Mouse (Mus musculus) MEL (cell line): Measurements from ENCODE around the gene Dll1. TPM values are rescaled to one million over a fixed set of nuclear protein-coding genes. Genes with fewer than 3 reads are reported as not detected.

ENCODE experiments used
- DNase-seq: peaks from one replicate; pipeline ENCODE4 v3.0.0; 2011; ENCODE audit warnings: low read depth, low spot score
- H3K27ac ChIP-seq: 2 replicates; pipeline ENCODE4 v1.5.1; 2012; ENCODE audit warnings: low read depth, mild to moderate bottlenecking, control low read depth, low read length, moderate library complexity; ENCODE audit not compliant: control insufficient read depth
- H3K27me3 ChIP-seq, 2 experiments: fragments of 150-350 bp in 1 of 2; sonication (generic) in 1 of 2; 2 replicates each; pipeline ENCODE4 v1.6.1; 2012; ENCODE audit warnings: low read length in 2 of 2, mild to moderate bottlenecking in 2 of 2, improper control_type of control experiment in 1 of 2, moderate library complexity in 1 of 2; ENCODE audit not compliant: insufficient read depth in 2 of 2, control insufficient read depth in 1 of 2
- H3K36me3 ChIP-seq, 2 experiments: 2 replicates each; pipeline ENCODE4 v1.6.1; 2012 to 2014; ENCODE audit warnings: low read length in 2 of 2, improper control_type of control experiment in 1 of 2, inconsistent platforms in 1 of 2, mild to moderate bottlenecking in 1 of 2; ENCODE audit not compliant: insufficient read depth in 2 of 2, control insufficient read depth in 1 of 2
- H3K4me1 ChIP-seq, 2 experiments: fragments of 150-350 bp in 1 of 2; sonication (generic) in 1 of 2; 2 replicates each; pipeline ENCODE4 v1.6.1; 2012; ENCODE audit warnings: low read length in 2 of 2, improper control_type of control experiment in 1 of 2, mild to moderate bottlenecking in 1 of 2; ENCODE audit not compliant: insufficient read depth in 2 of 2, control insufficient read depth in 1 of 2
- H3K4me3 ChIP-seq, 2 experiments: fragments of 150-350 bp in 1 of 2; sonication (generic) in 1 of 2; 2 replicates each; pipeline ENCODE4 v1.5.1; 2012; ENCODE audit warnings: low read depth in 2 of 2, low read length in 2 of 2, mild to moderate bottlenecking in 2 of 2, moderate library complexity in 2 of 2, control low read depth in 1 of 2, improper control_type of control experiment in 1 of 2; ENCODE audit not compliant: control insufficient read depth in 1 of 2, insufficient read depth in 1 of 2
- H3K79me2 ChIP-seq: 2 replicates; pipeline ENCODE4 v1.6.1; 2012; ENCODE audit warnings: mild to moderate bottlenecking, low read length, moderate library complexity; ENCODE audit not compliant: control insufficient read depth, poor library complexity, insufficient read depth
- H3K9ac ChIP-seq: 2 replicates; pipeline ENCODE4 v1.6.1; 2012; ENCODE audit warnings: low read depth, mild to moderate bottlenecking, control low read depth, low read length, moderate library complexity; ENCODE audit not compliant: control insufficient read depth, poor library complexity, severe bottlenecking
- H3K9me3 ChIP-seq: fragments of 150-350 bp; sonication (generic); replicated peaks from 2 replicates; pipeline ENCODE4 v1.6.1; 2012; ENCODE audit warnings: mild to moderate bottlenecking, low read length, improper control_type of control experiment, moderate library complexity; ENCODE audit not compliant: insufficient read depth
- CHD2 ChIP-seq: IDR thresholded peaks from 2 replicates; pipeline ENCODE4 v1.6.1; 2011; ENCODE audit warnings: low read length, improper control_type of control experiment
- CTCF ChIP-seq, 3 experiments: IDR thresholded peaks in 2 of 3; conservative IDR thresholded peaks in 1 of 3; 2 replicates each; pipeline ENCODE4 v1.5.1; 2011 to 2012; ENCODE audit warnings: low read length in 3 of 3, low read depth in 2 of 3, mild to moderate bottlenecking in 2 of 3, improper control_type of control experiment in 1 of 3, inconsistent platforms in 1 of 3, mixed read lengths in 1 of 3, moderate library complexity in 1 of 3; ENCODE audit not compliant: control insufficient read depth in 1 of 3, insufficient read depth in 1 of 3, poor library complexity in 1 of 3, severe bottlenecking in 1 of 3
- ETS1 ChIP-seq: IDR thresholded peaks from 2 replicates; pipeline ENCODE4 v1.6.1; 2012; ENCODE audit warnings: low read depth, mild to moderate bottlenecking, inconsistent platforms, low read length, improper control_type of control experiment, moderate library complexity
- HCFC1 ChIP-seq: IDR thresholded peaks from 2 replicates; pipeline ENCODE4 v1.6.1; 2012; ENCODE audit warnings: low read depth, mild to moderate bottlenecking, inconsistent platforms, low read length, improper control_type of control experiment, moderate library complexity
- KAT2A ChIP-seq: conservative IDR thresholded peaks from 2 replicates; pipeline ENCODE4 v1.6.1; 2012; ENCODE audit warnings: low read depth, low read length, improper control_type of control experiment, inconsistent platforms
- MEF2A ChIP-seq: IDR thresholded peaks from 2 replicates; pipeline ENCODE4 v1.6.1; 2014; ENCODE audit warnings: low read depth, mild to moderate bottlenecking, inconsistent platforms, low read length, improper control_type of control experiment; ENCODE audit not compliant: poor library complexity, insufficient replicate concordance, severe bottlenecking; ENCODE audit errors: extremely low read depth
- MXI1 ChIP-seq: IDR thresholded peaks from 2 replicates; pipeline ENCODE4 v1.6.1; 2011; ENCODE audit warnings: mild to moderate bottlenecking, low read depth, low read length, improper control_type of control experiment
- NELFE ChIP-seq: IDR thresholded peaks from 2 replicates; pipeline ENCODE4 v1.6.1; 2011; ENCODE audit warnings: low read depth, low read length, improper control_type of control experiment
- POLR2A ChIP-seq, 2 experiments: IDR thresholded peaks; 2 replicates each; pipeline ENCODE4 v1.6.1; 2011 to 2012; ENCODE audit warnings: low read length in 2 of 2, mild to moderate bottlenecking in 2 of 2, control low read depth in 1 of 2, improper control_type of control experiment in 1 of 2, low read depth in 1 of 2, moderate library complexity in 1 of 2; ENCODE audit not compliant: control insufficient read depth in 1 of 2, insufficient read depth in 1 of 2, poor library complexity in 1 of 2
- SMC3 ChIP-seq: IDR thresholded peaks from 2 replicates; pipeline ENCODE4 v1.6.1; 2011; ENCODE audit warnings: low read depth, low read length, improper control_type of control experiment
- TBP ChIP-seq: IDR thresholded peaks from 2 replicates; pipeline ENCODE4 v1.8.0; 2011; ENCODE audit warnings: low read depth, low read length, improper control_type of control experiment
- TCF12 ChIP-seq: IDR thresholded peaks from 2 replicates; pipeline ENCODE4 v1.6.1; 2014; ENCODE audit warnings: low read depth, mild to moderate bottlenecking, inconsistent platforms, low read length, improper control_type of control experiment, moderate library complexity
- UBTF ChIP-seq: IDR thresholded peaks from 2 replicates; pipeline ENCODE4 v1.6.1; 2012; ENCODE audit warnings: low read depth, mild to moderate bottlenecking, inconsistent platforms, low read length, improper control_type of control experiment, moderate library complexity, borderline replicate concordance; ENCODE audit not compliant: insufficient read depth
- ZNF384 ChIP-seq: IDR thresholded peaks from 2 replicates; pipeline ENCODE4 v1.6.1; 2012; ENCODE audit warnings: low read depth, mild to moderate bottlenecking, inconsistent platforms, low read length, improper control_type of control experiment
- polyA plus RNA-seq, 2 experiments: library from polyadenylated mRNA; stranded (reverse) in 1 of 2; unstranded in 1 of 2; fragments of >175 nt in 1 of 2; fragments of >200 nt in 1 of 2; gene quantifications; 2 replicates each; pipeline versions ENCODE4 v1.2.1 to v1.2.4; 2012; ENCODE audit warnings: low replicate concordance in 2 of 2, low read depth in 1 of 2; ENCODE audit not compliant: insufficient read length in 2 of 2, insufficient read depth in 1 of 2, missing spikeins in 1 of 2
- total RNA-seq: library from RNA; depleted of rRNA; stranded (reverse); fragments of 300-350 nt; gene quantifications from 2 replicates; pipeline ENCODE4 v1.2.3, GENCODE M21; 2012

Gene Dll1
- total and polyA plus RNA-seq, 3 experiments = not detected

- Histone ChIP-seq H3K36me3 (no peaks in the 10 kb centered on the region), H3K9me3 (no peaks in the 10 kb centered on the region), H3K79me2 (no peaks in the 10 kb centered on the region), H3K4me1 (no peaks in the 10 kb centered on the region), H3K4me3 (no peak overlapping the region), H3K27ac (no peak overlapping the region), H3K27me3 (no peaks in the 10 kb centered on the region; a peak in 2 of 4 replicates), H3K9ac (no peak overlapping the region)
- TF ChIP-seq CHD2 (no peak), MEF2A (no peak), NELFE (no peak), MXI1 (no peak)
- no peak for DNase-seq
Measured at GRCm38 (mm10) chr17:15379741-15380526, 3.3 kb upstream of the Dll1 start.

GRCm38 (mm10) chr17:15378413-15379109 lies 1.9 kb upstream of the Dll1 start:
- no peak overlapping the region for H3K9ac ChIP-seq
- H3K4me3 ChIP-seq = no peak overlapping the region
- no peak for TF ChIP-seq POLR2A (IDR thresholded peaks at IDR 0.05; ENCODE audit: control insufficient read depth in 1 of 2, insufficient read depth in 1 of 2, low read depth in 1 of 2, low read length in 2 of 2, poor library complexity in 1 of 2)
- no peak for TF ChIP-seq TBP
- no peak for TF ChIP-seq SMC3
- no peak for TF ChIP-seq ETS1
- no peak for TF ChIP-seq UBTF
- no peak for TF ChIP-seq KAT2A
- no peak for TF ChIP-seq TCF12
- TF ChIP-seq CTCF (IDR thresholded peaks at IDR 0.05 in 2 of 3, conservative IDR thresholded peaks at IDR 0.05 in 1 of 3; ENCODE audit: control insufficient read depth in 1 of 3, insufficient read depth in 1 of 3, low read depth in 2 of 3, low read length in 3 of 3, poor library complexity in 1 of 3, severe bottlenecking in 1 of 3) = no peak
- TF ChIP-seq MEF2A = no peak
- TF ChIP-seq HCFC1 = no peak
- TF ChIP-seq ZNF384 = no peak
- no peaks in the 10 kb centered on the region for H3K9me3 ChIP-seq
- H3K27me3 ChIP-seq = no peaks in the 10 kb centered on the region; a peak in 1 of 4 replicates
- no peaks in the 10 kb centered on the region for H3K36me3 ChIP-seq
- DNase-seq = no peak
- no peaks in the 10 kb centered on the region for H3K79me2 ChIP-seq
- H3K27ac ChIP-seq = no peak overlapping the region
- H3K4me1 ChIP-seq = no peaks in the 10 kb centered on the region
